8 mouse cellular contexts compared by ENCODE assay signal in the genomic region with DNA sequence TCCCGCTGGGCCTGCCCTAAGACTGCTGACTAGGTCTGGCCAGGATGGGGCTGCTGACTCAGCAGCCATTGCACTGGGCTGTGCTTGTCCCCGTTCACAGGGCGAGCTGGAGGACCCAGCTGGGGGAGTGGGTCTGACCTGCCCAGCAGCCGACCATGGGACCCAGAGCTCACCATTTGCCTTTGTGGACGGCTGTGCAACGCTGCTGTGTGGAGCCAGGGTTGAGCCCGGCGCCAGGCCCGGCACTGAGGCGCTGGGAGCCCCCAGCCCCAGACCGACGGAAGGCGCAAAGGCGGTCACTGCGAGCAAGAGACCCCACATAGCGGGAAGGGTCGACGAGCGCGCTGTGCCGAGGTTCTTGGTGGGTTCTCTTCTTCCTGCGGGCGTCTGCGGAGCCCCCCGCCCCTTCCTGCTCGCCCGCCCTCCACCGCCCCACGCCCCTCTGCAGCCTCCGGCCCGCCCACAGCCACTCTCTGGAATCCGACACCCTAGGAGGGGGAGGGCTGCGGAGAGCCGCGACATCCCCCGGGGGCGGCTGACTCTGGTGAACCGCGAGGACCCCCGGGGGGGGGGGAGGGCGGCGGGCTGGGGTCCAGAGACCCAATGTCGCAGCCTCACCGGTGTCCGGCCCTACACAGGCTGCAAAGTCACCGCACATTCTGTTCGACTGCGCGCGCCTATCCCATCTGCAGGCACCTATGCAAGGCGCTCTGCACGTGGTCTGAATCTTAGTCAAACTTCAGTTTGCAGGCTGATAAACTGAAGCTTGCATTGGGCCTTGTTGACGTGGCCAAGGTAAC. TPM values are rescaled to one million over a fixed set of nuclear protein-coding genes. Genes with fewer than 3 reads are reported as not detected.
DNase-seq lines count a peak whose midpoint lies in the region; ATAC-seq lines count a peak whose summit lies in the region.

A gene (minus strand): TSS at position 389 of the 800 bp plus-strand sequence.

- no peaks in the 10 kb centered on the region for H3K4me1 ChIP-seq in brown adipose tissue, adult 24 weeks (ENCODE audit: control insufficient read depth, insufficient read depth, insufficient read length, low read length)
- H3K4me1 ChIP-seq in intestine, embryonic 15.5 days (replicated peaks) = peaks cover 17% of the 10 kb centered on the region; the same call in 1 of the 2 replicates

- no peaks in the 10 kb centered on the region for H3K36me3 ChIP-seq in intestine, embryonic 15.5 days

- under 1% methylated on average over 41 of the region's 53 CpGs for WGBS in intestine, embryonic 15.5 days

- peak within 1 kb of the TSS; percentile 96 for H3K4me2 ChIP-seq in intestine, embryonic 15.5 days (replicated peaks)

- H3K27ac ChIP-seq in brown adipose tissue, adult 24 weeks (replicated peaks; ENCODE audit: low read depth, low read length) = no peak within 1 kb of the TSS
- peak within 1 kb of the TSS; percentile 54; the same call in 1 of the 2 replicates for H3K27ac ChIP-seq in intestine, embryonic 15.5 days

- H3K4me3 ChIP-seq in brown adipose tissue, adult 24 weeks (ENCODE audit: insufficient read depth, low read depth, low read length) = peak within 1 kb of the TSS; percentile 36
- H3K4me3 ChIP-seq in intestine, embryonic 15.5 days (replicated peaks) = peak within 1 kb of the TSS; percentile 61

- DNase-seq in layer of hippocampus, postnatal 10 days (ENCODE audit: low spot score in 2 of 2) = peak; percentile 23 to 41
- no peak for DNase-seq in layer of hippocampus, postnatal 36 days
- DNase-seq in gastrocnemius, postnatal 10 days = peak; percentile 57
- DNase-seq in mesoderm, embryonic 11.5 days (ENCODE audit: low read depth, low spot score) = peak; percentile 74
- peak; percentile 51 for DNase-seq in thymus, postnatal 14 days
- no peak for DNase-seq in spleen, postnatal 36 days (ENCODE audit: low spot score in 2 of 2)

- H3K9ac ChIP-seq in intestine, embryonic 15.5 days = peak within 1 kb of the TSS; percentile 68

- peak; percentile 94 for ATAC-seq in intestine, embryonic 15.5 days

- no peaks in the 10 kb centered on the region for H3K9me3 ChIP-seq in intestine, embryonic 15.5 days

- 0 out of 2 replicates have a peak, but pooled peaks cover 6% of the 10 kb centered on the region for H3K27me3 ChIP-seq in intestine, embryonic 15.5 days (replicated peaks)

RNA-seq across cellular contexts. Expression of the gene that starts here (rescaled TPM):
- 10 to 100 TPM; 16.9 to 20.0 TPM for total RNA-seq in layer of hippocampus, postnatal 10 days (2021)
- 1 to 10 TPM; 6.0 to 8.0 TPM for total RNA-seq in layer of hippocampus, postnatal 36 days (2021)
- 8.2 and 9.9 TPM in 2 replicates for polyA plus RNA-seq in brown adipose tissue, adult 24 weeks (2012; ENCODE audit: insufficient read depth, insufficient read length, missing spikeins)
- total RNA-seq in gastrocnemius, postnatal 10 days (2021) = 10 to 100 TPM; 17.5 to 19.8 TPM
- polyA plus RNA-seq in intestine, embryonic 15.5 days (2015; fragmentation: Nextera tagmentation; extraction: Ambion mirVana) = 36.1 and 36.3 TPM in 2 replicates

Comparison
In these comparisons a context has a peak if more than half of its experiments do, and no peak if none do; other contexts are left out.
1. DNase-seq: peak in layer of hippocampus, postnatal 10 days (2 of 2), gastrocnemius, postnatal 10 days (single experiment), mesoderm, embryonic 11.5 days (single experiment) and thymus, postnatal 14 days (single experiment); none in layer of hippocampus, postnatal 36 days (0 of 2) and spleen, postnatal 36 days (0 of 2).